13 mouse cellular contexts compared by ENCODE assay signal in genomic region chr11:17086106-17086505, GRCm38 (mm10). TPM values are rescaled to one million over a fixed set of nuclear protein-coding genes. Genes with fewer than 3 reads are reported as not detected.
DNase-seq lines count a peak whose midpoint lies in the region; ATAC-seq and TF ChIP-seq lines count a peak whose summit lies in the region.
"Had no signal": no experiment of that assay in that cellular context is flagged by ENCODE, and none has a peak within 500 bp of the region (broad histone marks: within the 10 kb centered on the region; RNA-seq: fewer than 3 reads in every experiment).

No protein-coding gene starts in this region.

- H3K27me3 ChIP-seq in heart, embryonic 14.5 days (ENCODE audit: control insufficient read depth, insufficient read depth, low read length), result no peaks in the 10 kb centered on the region
- no peaks in the 10 kb centered on the region for H3K27me3 ChIP-seq in lung, postnatal 0 days (replicated peaks; ENCODE audit: insufficient read depth, low read length)
- H3K27me3 ChIP-seq in limb, embryonic 11.5 days (ENCODE audit: control insufficient read depth, insufficient read depth, low read length), result no peaks in the 10 kb centered on the region

- DNase-seq in heart, adult 11 months, result no peak
- peak; percentile 62 for DNase-seq in lung, postnatal 0 days (ENCODE audit: low spot score)
- DNase-seq in lung, postnatal 25 days (ENCODE audit: low spot score), result no peak
- peak; percentile 29 for DNase-seq in adipocyte (ENCODE audit: low spot score)
- no peak for DNase-seq in limb, embryonic 11.5 days (ENCODE audit: low spot score)
- no peak for DNase-seq in spleen, adult 12 weeks (ENCODE audit: low spot score)
- DNase-seq in layer of hippocampus, postnatal 36 days, result no peak
- DNase-seq: adrenal gland, postnatal 10 days; cerebellum, adult 9-10 months; thymus, postnatal 36 days had no signal

- no peaks in the 10 kb centered on the region for H3K36me3 ChIP-seq in heart, embryonic 14.5 days (ENCODE audit: control insufficient read depth, insufficient read depth, low read length)
- H3K36me3 ChIP-seq in lung, postnatal 0 days (ENCODE audit: insufficient read depth, low read length), result no peaks in the 10 kb centered on the region
- H3K36me3 ChIP-seq in limb, embryonic 11.5 days (ENCODE audit: control insufficient read depth, insufficient read depth, low read length), result no peaks in the 10 kb centered on the region
- H3K36me3 ChIP-seq: G1E had no signal

- H3K9me3 ChIP-seq in heart, embryonic 14.5 days (ENCODE audit: control insufficient read depth, low read length), result no peaks in the 10 kb centered on the region
- H3K9me3 ChIP-seq in lung, postnatal 0 days (ENCODE audit: low read length), result no peaks in the 10 kb centered on the region
- H3K9me3 ChIP-seq in limb, embryonic 11.5 days (ENCODE audit: control insufficient read depth, low read length), result no peaks in the 10 kb centered on the region
- H3K9me3 ChIP-seq: G1E had no signal

- TF ChIP-seq CTCF in lung, postnatal 0 days (IDR thresholded peaks at IDR 0.05), result no peak

- 0 out of 4 replicates have a peak overlapping the region, but pooled peaks of 1 of the 2 experiments have one; percentile 22 for H3K27ac ChIP-seq in heart, embryonic 14.5 days (replicated peaks in 1 of 2; ENCODE audit: control insufficient read depth in 1 of 2, insufficient read depth in 1 of 2, low read depth in 2 of 2, low read length in 2 of 2)
- H3K27ac ChIP-seq in lung, postnatal 0 days (ENCODE audit: low read length), result no peak overlapping the region
- no peak overlapping the region for H3K27ac ChIP-seq in limb, embryonic 11.5 days (replicated peaks; ENCODE audit: low read depth, low read length)
- H3K27ac ChIP-seq: layer of hippocampus, adult 2 months had no signal

- TF ChIP-seq EP300 in lung, postnatal 0 days (IDR thresholded peaks at IDR 0.05), result no peak

- WGBS in heart, embryonic 14.5 days, result 30% methylated on average over 5 of the region's 5 CpGs
- WGBS in lung, postnatal 0 days, result 16% methylated on average over 5 of the region's 5 CpGs
- WGBS in limb, embryonic 11.5 days, result 14% methylated on average over 5 of the region's 5 CpGs

- ATAC-seq in heart, embryonic 14.5 days (ENCODE audit: insufficient number of reproducible peaks, insufficient read depth, low FRiP score, low read depth), result 0 out of 2 replicates have a peak, but pooled peaks have one; percentile 43
- peak; percentile 68 for ATAC-seq in lung, postnatal 0 days
- ATAC-seq in limb, embryonic 11.5 days (ENCODE audit: insufficient number of reproducible peaks, low FRiP score, low TSS enrichment, low read depth), result 0 out of 2 replicates have a peak, but pooled peaks have one; percentile 54

- peaks cover 3 to 10% of the 10 kb centered on the region in 2 experiments; a peak in 2 of 4 replicates for H3K4me1 ChIP-seq in heart, embryonic 14.5 days (ENCODE audit: control insufficient read depth in 2 of 2, insufficient read depth in 2 of 2, low read length in 2 of 2)
- no peaks in the 10 kb centered on the region for H3K4me1 ChIP-seq in lung, postnatal 0 days (ENCODE audit: insufficient read depth, low read depth, low read length)
- peaks cover 2% of the 10 kb centered on the region; the same call in 1 of the 2 replicates for H3K4me1 ChIP-seq in limb, embryonic 11.5 days (ENCODE audit: control insufficient read depth, insufficient read depth, low read length)

- H3K4me3 ChIP-seq in heart, embryonic 14.5 days (ENCODE audit: control insufficient read depth in 1 of 2, insufficient read depth in 1 of 2, low read depth in 1 of 2, low read length in 2 of 2), result no peak overlapping the region
- H3K4me3 ChIP-seq in lung, postnatal 0 days (ENCODE audit: low read depth, low read length), result no peak overlapping the region
- no peak overlapping the region for H3K4me3 ChIP-seq in limb, embryonic 11.5 days (ENCODE audit: low read depth, low read length)
- H3K4me3 ChIP-seq: layer of hippocampus, adult 2 months had no signal

- H3K4me2 ChIP-seq in heart, embryonic 14.5 days (ENCODE audit: low read length), result no peak overlapping the region
- H3K4me2 ChIP-seq in lung, postnatal 0 days (replicated peaks; ENCODE audit: low read depth, low read length), result no peak overlapping the region
- no peak overlapping the region for H3K4me2 ChIP-seq in limb, embryonic 11.5 days (ENCODE audit: low read depth, severe bottlenecking)

- no peak overlapping the region for H3K9ac ChIP-seq in heart, embryonic 14.5 days (ENCODE audit: low read length)
- H3K9ac ChIP-seq in lung, postnatal 0 days (replicated peaks; ENCODE audit: low read depth), result no peak overlapping the region
- H3K9ac ChIP-seq in limb, embryonic 11.5 days (ENCODE audit: low read length), result no peak overlapping the region

RNA-seq across cellular contexts. Expression of gene Plek, which starts 33.9 kb away (rescaled TPM):
- polyA plus RNA-seq in heart, embryonic 14.5 days (2014; fragmentation: Nextera tagmentation; extraction: Ambion mirVana), result 2.6 and 4.6 TPM in 2 replicates
- 9.9 and 16.7 TPM in 2 replicates for polyA plus RNA-seq in lung, postnatal 0 days (2015; fragmentation: Nextera tagmentation; extraction: Ambion mirVana)
- 3.4 and 4.6 TPM in 2 replicates for polyA plus RNA-seq in limb, embryonic 11.5 days (2014; fragmentation: Nextera tagmentation; extraction: Ambion mirVana)
- total RNA-seq in layer of hippocampus, postnatal 36 days (2021), result 1 to 10 TPM; 4.7 to 5.7 TPM

RNA-seq across cellular contexts. Expression of gene Cnrip1, which starts 34.7 kb away (rescaled TPM):
- polyA plus RNA-seq in heart, embryonic 14.5 days (2014; fragmentation: Nextera tagmentation; extraction: Ambion mirVana), result 11.6 and 12.7 TPM in 2 replicates
- polyA plus RNA-seq in lung, postnatal 0 days (2015; fragmentation: Nextera tagmentation; extraction: Ambion mirVana), result 22.2 and 24.0 TPM in 2 replicates
- 6.4 and 7.7 TPM in 2 replicates for polyA plus RNA-seq in limb, embryonic 11.5 days (2014; fragmentation: Nextera tagmentation; extraction: Ambion mirVana)
- 100 to 1,000 TPM; 117 to 126 TPM for total RNA-seq in layer of hippocampus, postnatal 36 days (2021)
- polyA plus RNA-seq: G1E had no signal

Comparison
In these comparisons a context has a peak if more than half of its experiments do, and no peak if none do; other contexts are left out.
1. DNase-seq: peak in lung, postnatal 0 days (single experiment) and adipocyte (single experiment); none in heart, adult 11 months (single experiment), lung, postnatal 25 days (single experiment), limb, embryonic 11.5 days (single experiment), spleen, adult 12 weeks (single experiment) and layer of hippocampus, postnatal 36 days (0 of 2).
2. Peak in every context shown above with its lines, with median percentiles within 50 percentile points of each other: ATAC-seq.